Mouse (Mus musculus): ENCODE measurements at regions not wholly inside any gene's neighbourhood (a gene's known extent, or its start where the extent isn't known, plus 50 kb on each side); places are given as distances from the start of the nearest gene placed in this dataset.

DNA sequence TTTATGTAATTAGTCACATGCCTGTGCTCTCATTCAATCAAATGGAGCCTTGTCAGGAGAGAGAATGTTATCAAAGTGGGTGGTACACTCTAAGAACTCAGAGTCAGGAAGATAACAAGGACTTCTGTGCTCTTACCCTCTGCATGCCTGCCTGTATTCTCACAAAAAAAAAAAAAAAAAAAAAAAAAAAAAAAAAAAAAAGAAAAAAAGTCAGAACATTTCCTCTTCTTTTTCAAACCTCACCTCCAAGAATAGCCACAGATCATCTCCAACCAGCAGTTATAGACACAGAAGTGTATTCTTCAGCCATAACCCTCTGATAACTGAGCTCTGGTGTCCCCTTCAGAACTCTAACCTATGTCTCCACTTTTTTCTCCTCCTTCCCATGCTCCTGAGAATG is 77.5 kb downstream of the Abo start:
- DNase-seq, result no peak

DNA sequence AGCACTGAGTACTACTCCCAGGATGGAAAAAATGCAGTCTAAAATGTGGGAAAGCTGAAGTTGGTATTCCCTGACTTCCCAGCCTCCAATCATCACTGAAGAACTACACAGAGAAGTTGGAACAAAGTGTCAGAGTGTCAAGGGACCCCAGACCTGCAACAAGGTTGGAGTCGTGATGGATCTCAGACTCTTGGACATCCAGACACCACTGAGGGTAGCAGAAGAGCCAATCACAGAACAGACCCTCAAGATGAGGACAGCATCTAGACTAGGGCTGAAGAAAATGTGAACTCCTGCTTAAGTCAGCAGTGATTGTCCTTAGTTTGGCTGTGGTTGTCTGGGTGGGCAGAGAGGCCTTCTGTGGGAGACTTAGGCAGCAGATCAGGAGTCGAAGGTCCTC is 87.8 kb downstream of the Abo start:
- DNase-seq, result no peak

GRCm38 (mm10) chr2:26753357-26753756 is 82.3 kb upstream of the Lcn4 start:
- DNase-seq, result no peak

GRCm38 (mm10) chr2:26751916-26752315 is 80.8 kb upstream of the Lcn4 start:
- no peak for DNase-seq

GRCm38 (mm10) chr2:26744341-26744740 is 73.3 kb upstream of the Lcn4 start:
- peak in 1 of 2 experiments; percentile 5 for DNase-seq

- no peak for DNase-seq
These were observed 67.8 kb upstream of the Lcn4 start for GRCm38 (mm10) chr2:26738926-26739325.

DNA sequence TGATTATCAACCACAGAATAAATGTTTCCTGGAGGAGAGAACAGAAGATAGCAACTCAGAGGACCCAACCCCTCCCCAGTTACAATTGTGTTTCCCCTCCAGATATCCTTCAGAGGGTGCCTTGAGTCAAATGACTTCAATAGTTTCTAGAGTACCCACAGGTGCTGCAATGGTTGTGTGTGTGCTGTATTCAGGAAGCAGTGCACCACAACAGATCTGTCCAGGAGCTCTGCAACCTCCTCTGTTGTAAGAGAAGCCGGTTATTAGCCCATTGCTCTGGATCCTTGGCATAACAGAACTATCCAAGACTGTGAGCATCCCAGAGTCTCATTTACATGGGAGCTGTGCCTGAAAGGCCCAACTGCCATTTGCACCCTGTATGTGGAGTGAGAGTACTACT is 66.6 kb upstream of the Lcn4 start:
- no peak for DNase-seq
